Mouse (Mus musculus): Measurements from ENCODE around the gene Gm20683.
"Not testable (repeated sequence)": the region's sequence is repeated elsewhere in the genome, so short reads cannot be mapped to it uniquely, and the experiment has no call there.

The Gm20683 gene

GRCm38 (mm10) chr17:25827546-25828222, 13.9 kb downstream of the Gm20683 start:
- DNase-seq (ENCODE audit: low spot score in 2 of 2), result no peak

- no peak for DNase-seq (ENCODE audit: low spot score in 2 of 2)
Observed at GRCm38 (mm10) chr17:25827011-25827410, 14.6 kb downstream of the Gm20683 start.

DNA sequence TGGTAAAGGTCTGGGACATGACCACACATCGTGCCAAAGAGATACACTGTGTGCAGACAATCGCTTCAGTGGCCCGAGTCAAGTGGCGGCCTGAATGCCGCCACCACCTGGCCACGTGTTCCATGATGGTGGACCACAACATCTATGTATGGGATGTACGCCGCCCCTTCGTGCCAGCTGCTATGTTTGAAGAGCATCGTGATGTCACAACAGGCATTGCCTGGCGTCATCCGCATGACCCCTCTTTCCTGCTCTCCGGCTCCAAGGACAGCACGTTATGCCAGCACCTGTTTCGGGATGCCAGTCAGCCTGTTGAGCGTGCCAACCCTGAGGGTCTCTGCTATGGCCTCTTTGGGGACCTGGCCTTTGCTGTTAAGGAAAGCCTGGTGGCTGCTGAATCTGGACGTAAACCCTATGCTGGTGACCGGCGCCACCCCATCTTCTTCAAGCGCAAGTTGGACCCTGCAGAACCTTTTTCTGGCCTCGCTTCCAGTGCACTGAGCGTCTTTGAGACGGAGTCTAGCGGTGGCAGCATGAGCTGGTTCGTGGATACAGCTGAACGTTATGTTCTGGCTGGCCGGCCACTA, 15.5 kb downstream of the Gm20683 start:
- DNase-seq (ENCODE audit: low spot score in 2 of 2), result no peak

- no peak for DNase-seq (ENCODE audit: low spot score in 2 of 2)
Observed at GRCm38 (mm10) chr17:25825311-25825710, 16.3 kb downstream of the Gm20683 start.

DNA sequence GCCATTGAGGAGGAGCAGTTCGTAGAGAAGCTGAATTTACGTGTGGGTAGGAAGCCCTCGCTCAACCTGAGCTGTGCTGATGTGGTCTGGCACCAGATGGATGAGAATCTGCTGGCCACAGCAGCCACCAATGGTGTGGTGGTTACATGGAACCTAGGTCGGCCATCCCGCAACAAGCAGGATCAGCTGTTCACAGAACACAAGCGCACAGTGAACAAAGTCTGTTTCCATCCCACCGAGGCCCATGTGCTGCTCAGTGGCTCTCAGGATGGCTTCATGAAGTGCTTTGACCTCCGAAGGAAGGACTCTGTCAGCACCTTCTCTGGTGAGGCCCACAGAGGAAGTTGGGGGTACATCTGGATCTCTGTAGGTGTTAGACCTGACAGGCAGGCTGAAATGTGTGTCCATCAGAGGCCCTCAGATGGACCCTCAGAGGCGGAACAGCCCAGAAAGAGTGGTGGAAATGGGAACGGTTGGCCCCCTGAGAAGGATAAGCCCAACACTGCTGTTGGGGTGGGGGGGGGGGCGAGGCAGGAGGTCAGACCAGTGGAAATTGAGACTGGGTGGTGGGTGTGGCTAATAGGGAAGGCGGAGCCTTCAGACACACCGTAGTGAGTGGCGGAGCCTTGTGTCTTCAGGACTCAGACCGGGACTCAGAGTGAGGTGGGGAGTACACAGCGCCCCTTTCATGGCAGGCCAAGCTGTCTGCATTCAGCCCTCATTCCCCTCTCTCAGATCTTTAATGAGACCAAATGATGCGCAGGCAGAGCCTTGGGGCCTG, 17.0 kb downstream of the Gm20683 start:
- no peak for DNase-seq (ENCODE audit: low spot score in 2 of 2)

DNA sequence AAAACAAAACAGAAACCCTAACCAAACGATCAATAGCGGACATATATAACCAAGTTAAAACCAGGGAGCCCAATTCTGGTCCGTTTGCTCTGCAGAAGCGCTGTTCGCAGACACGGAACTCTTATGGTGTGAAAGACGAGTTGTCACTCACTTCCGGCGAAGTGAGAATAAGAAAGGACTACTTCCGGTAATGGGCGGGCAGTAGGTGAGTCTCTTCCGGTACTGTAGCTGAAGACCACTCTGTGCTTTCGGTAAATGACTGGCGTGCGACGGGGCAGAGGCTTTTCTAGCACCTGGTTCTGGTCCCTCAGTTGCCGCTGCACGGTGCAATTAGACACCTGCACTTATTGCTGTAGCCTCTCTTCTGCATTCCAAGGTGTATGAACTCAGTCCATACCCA, 18.1 kb downstream of the Gm20683 start, which contains the start of gene Wdr24:
Gene Wdr24 (plus strand): TSS at position 176 of the 400 bp plus-strand sequence.
- peak; percentile 75 to 79 for DNase-seq (ENCODE audit: low spot score in 2 of 2)

GRCm38 (mm10) chr17:25818851-25819780, 22.4 kb downstream of the Gm20683 start:
- no peak for DNase-seq (ENCODE audit: low spot score in 2 of 2)

DNA sequence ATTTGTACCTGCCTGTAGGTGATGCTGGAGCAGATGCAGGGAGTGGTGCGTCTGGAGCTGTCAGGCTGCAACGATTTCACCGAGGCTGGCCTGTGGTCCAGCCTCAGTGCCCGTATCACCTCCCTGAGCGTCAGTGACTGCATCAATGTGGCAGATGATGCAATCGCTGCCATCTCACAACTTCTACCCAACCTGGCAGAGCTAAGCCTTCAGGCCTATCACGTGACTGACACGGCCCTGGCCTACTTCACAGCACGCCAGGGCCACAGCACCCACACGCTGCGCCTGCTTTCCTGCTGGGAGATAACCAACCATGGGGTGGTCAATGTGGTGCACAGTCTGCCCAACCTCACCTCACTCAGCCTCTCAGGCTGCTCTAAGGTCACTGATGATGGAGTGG, 23.9 kb downstream of the Gm20683 start:
- no peak for DNase-seq (ENCODE audit: low spot score in 2 of 2)

- peak; percentile 57 to 73 for DNase-seq (ENCODE audit: low spot score in 2 of 2)
Observed at GRCm38 (mm10) chr17:25813471-25813870, 28.1 kb downstream of the Gm20683 start.

DNA sequence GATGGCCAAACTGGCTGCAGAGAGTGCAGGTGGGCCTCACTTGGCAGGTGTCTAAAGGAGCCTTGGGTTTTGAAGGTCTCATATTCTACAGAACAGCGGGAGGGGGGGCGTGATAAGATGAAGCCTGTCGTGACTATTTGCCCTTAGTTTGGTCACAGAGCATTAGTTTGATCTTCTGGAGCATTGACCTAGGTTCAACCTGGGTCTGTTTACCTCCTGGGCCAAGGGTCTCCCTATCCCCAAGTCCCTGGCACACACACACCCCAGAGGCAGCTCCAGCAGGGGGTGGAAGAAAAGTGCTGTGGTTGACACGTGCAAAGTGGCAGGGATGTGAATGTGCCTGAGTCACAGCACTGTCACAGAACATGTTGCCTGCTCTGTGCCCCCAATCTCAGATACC, 30.7 kb downstream of the Gm20683 start:
- DNase-seq (ENCODE audit: low spot score in 2 of 2), result no peak

GRCm38 (mm10) chr17:25809606-25810340, 31.8 kb downstream of the Gm20683 start:
- no peak for DNase-seq (ENCODE audit: low spot score in 2 of 2)

- no peak for DNase-seq (ENCODE audit: low spot score in 2 of 2)
Observed at GRCm38 (mm10) chr17:25808789-25809605, 32.6 kb downstream of the Gm20683 start, which contains the start of gene Fbxl16. Gene Fbxl16, plus strand, starts transcription at chr17:25809085.

- DNase-seq (ENCODE audit: low spot score in 2 of 2), result no peak
Observed at GRCm38 (mm10) chr17:25808028-25808427, 33.5 kb downstream of the Gm20683 start.

DNA sequence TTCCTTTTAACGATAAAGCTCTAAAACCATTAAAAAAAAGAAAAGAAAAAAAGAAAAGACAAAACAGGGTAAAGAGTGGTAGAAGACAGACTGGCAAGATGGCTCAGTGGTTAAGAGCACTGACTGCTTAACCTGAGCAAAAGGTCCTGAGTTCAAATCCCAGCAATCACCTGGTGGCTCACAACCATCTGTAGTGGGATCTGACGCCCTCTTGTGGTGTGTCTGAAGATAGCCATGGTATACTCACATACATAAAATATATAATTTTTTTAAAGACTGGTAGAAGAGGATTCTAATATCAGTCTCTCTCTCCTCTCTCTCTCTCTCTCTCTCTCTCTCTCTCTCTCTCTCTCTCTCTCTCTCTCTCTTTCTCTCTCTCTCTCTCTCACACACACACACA, 34.1 kb downstream of the Gm20683 start:
- not testable (repeated sequence) for DNase-seq (ENCODE audit: low spot score in 2 of 2)

GRCm38 (mm10) chr17:25806507-25806906, 35.1 kb downstream of the Gm20683 start:
- no peak for DNase-seq (ENCODE audit: low spot score in 2 of 2)

- DNase-seq (ENCODE audit: low spot score in 2 of 2), result no peak
Observed at GRCm38 (mm10) chr17:25802825-25803517, 38.6 kb downstream of the Gm20683 start.

GRCm38 (mm10) chr17:25801029-25801428, 40.5 kb downstream of the Gm20683 start:
- DNase-seq (ENCODE audit: low spot score in 2 of 2), result peak; percentile 70 to 77

GRCm38 (mm10) chr17:25796951-25797369, 44.6 kb downstream of the Gm20683 start, which contains the start of gene Metrn:
Gene Metrn, minus strand, starts transcription at chr17:25797136.
- peak; percentile 69 to 75 for DNase-seq (ENCODE audit: low spot score in 2 of 2)

- DNase-seq (ENCODE audit: low spot score in 2 of 2), result no peak
Observed at GRCm38 (mm10) chr17:25796211-25796771, 45.3 kb downstream of the Gm20683 start.

Measured in natural killer cell, adult 2 months (primary cell).